ENCODE assay signal across 8 mouse cellular contexts in genomic region chr14:32201354-32201753, GRCm38 (mm10). TPM values are rescaled to one million over a fixed set of nuclear protein-coding genes. Genes with fewer than 3 reads are reported as not detected.
A peak's percentile ranks its signal among the peaks of the same experiment; 100 is the strongest.
DNase-seq lines count a peak whose midpoint lies in the region; ATAC-seq and TF ChIP-seq lines count a peak whose summit lies in the region.

No protein-coding gene starts in this region.

- H3K4me3 ChIP-seq in left cerebral cortex, adult 2 months = peak overlapping the region; percentile 93
- peak overlapping the region; percentile 96 for H3K4me3 ChIP-seq in liver, adult 2 months (ENCODE audit: insufficient read depth, low read depth, low read length)

- in situ Hi-C loops in Patski (cut with MboI; ENCODE audit: low pct_unique_long_range_greater_than_20kb) = no loop called here

- peaks cover 43% of the 10 kb centered on the region for H3K79me2 ChIP-seq in liver, adult 2 months (ENCODE audit: control insufficient read depth, insufficient read depth, low read length)

- no peaks in the 10 kb centered on the region for H3K27me3 ChIP-seq in Patski
- no peaks in the 10 kb centered on the region for H3K27me3 ChIP-seq in liver, adult 2 months (ENCODE audit: control insufficient read depth, insufficient read depth, low read length)

- peak overlapping the region; percentile 70 for H3K27ac ChIP-seq in left cerebral cortex, adult 2 months
- H3K27ac ChIP-seq in liver, adult 2 months (replicated peaks; ENCODE audit: insufficient read depth, low read depth, low read length) = peak overlapping the region; percentile 94

- intact Hi-C loops in left cerebral cortex, adult 2 months (cut with DNase I) = no loop called here
- intact Hi-C loops in left cerebral cortex, postnatal 4 days (cut with DNase I) = no loop called here
- intact Hi-C loops in gastrocnemius, postnatal 14 days (cut with DNase I; ENCODE audit: low total_unique reads) = no loop called here

- TF ChIP-seq CTCF in left cerebral cortex, adult 2 months (IDR thresholded peaks at IDR 0.05) = no peak
- no peak for TF ChIP-seq CTCF in Patski (IDR thresholded peaks at IDR 0.05)
- TF ChIP-seq CTCF in liver, adult 2 months (IDR thresholded peaks at IDR 0.05; ENCODE audit: low read depth, low read length) = no peak

- H3K36me3 ChIP-seq in liver, adult 2 months (ENCODE audit: control insufficient read depth, insufficient read depth, low read length) = peaks cover 22% of the 10 kb centered on the region

- no peak for DNase-seq in left cerebral cortex, adult 2 months (ENCODE audit: extremely low spot score in 1 of 2, low spot score in 2 of 2)
- DNase-seq in left cerebral cortex, postnatal 4 days = no peak
- DNase-seq in Patski (ENCODE audit: low read depth, low spot score) = peak; percentile 6
- peak; percentile 53 for DNase-seq in liver, adult 2 months (ENCODE audit: extremely low read depth, low read depth, low spot score)
- peak; percentile 38 for DNase-seq in retina, embryonic 14.5 days (ENCODE audit: low spot score)
- DNase-seq in gastrocnemius, postnatal 14 days = no peak
- DNase-seq in adrenal gland, adult 8-10 months = no peak

- peak; percentile 29 for ATAC-seq in Patski
- ATAC-seq in erythroid progenitor cell, adult 5-6 weeks (replicated peaks; ENCODE audit: low FRiP score, poor library complexity, severe bottlenecking) = peak; percentile 41

- under 1% methylated on average over 26 of the region's 26 CpGs for WGBS in liver, adult 2 months

- CTCF ChIA-PET in Patski (lab: Charles Lee) = no interaction called here

- H3K4me1 ChIP-seq in liver, adult 2 months (ENCODE audit: control insufficient read depth, insufficient read depth, low read length) = peaks cover 18% of the 10 kb centered on the region

- H3K9ac ChIP-seq in liver, adult 2 months (ENCODE audit: low read depth, low read length) = peak overlapping the region; percentile 88

- 0 out of 2 replicates have a peak, but pooled peaks have one; percentile 2 for TF ChIP-seq POLR2A in liver, adult 2 months (IDR thresholded peaks at IDR 0.05; ENCODE audit: extremely low read depth, insufficient read depth, low read length)

- POLR2A ChIA-PET in Patski (lab: Charles Lee) = no interaction called here

RNA-seq across cellular contexts. Expression of gene Timm23, which starts 0.3 kb away (rescaled TPM):
- total RNA-seq in left cerebral cortex, adult 2 months (2021) = 10 to 100 TPM; 56.1 to 75.8 TPM
- 10 to 100 TPM; 58.9 to 81.0 TPM for total RNA-seq in left cerebral cortex, postnatal 4 days (2021)
- 151 TPM for polyA plus RNA-seq in Patski (2021)
- total RNA-seq in erythroid progenitor cell, adult 5-6 weeks (2015; ENCODE audit: low replicate concordance) = 50.3 and 60.2 TPM in 2 replicates
- total RNA-seq in erythroid progenitor cell, adult 5-6 weeks (2017; ENCODE audit: low replicate concordance) = 35.0 and 38.0 TPM in 2 replicates
- total RNA-seq in liver, adult 2 months (2014; rRNA removed) = 191 and 195 TPM in 2 replicates
- polyA plus RNA-seq in liver, adult 2 months (2012; rRNA removed) = 122 and 156 TPM in 2 replicates
- 100 to 1,000 TPM; 145 to 160 TPM for total RNA-seq in gastrocnemius, postnatal 14 days (2021)
- total RNA-seq in adrenal gland, adult 8-10 months (2022) = 100 to 1,000 TPM in 2 of 4 experiments, 10 to 100 TPM in 2; 67.8 to 135 (median 88.5) TPM

RNA-seq across cellular contexts. Expression of gene Parg, which starts 0.4 kb away (rescaled TPM):
- total RNA-seq in left cerebral cortex, adult 2 months (2021) = 10 to 100 TPM; 42.5 to 42.8 TPM
- total RNA-seq in left cerebral cortex, postnatal 4 days (2021) = 10 to 100 TPM; 42.8 to 44.2 TPM
- 27.8 TPM for polyA plus RNA-seq in Patski (2021)
- total RNA-seq in erythroid progenitor cell, adult 5-6 weeks (2015; ENCODE audit: low replicate concordance) = 26.3 and 28.1 TPM in 2 replicates
- 61.9 and 69.3 TPM in 2 replicates for total RNA-seq in erythroid progenitor cell, adult 5-6 weeks (2017; ENCODE audit: low replicate concordance)
- total RNA-seq in liver, adult 2 months (2014; rRNA removed) = 21.0 and 25.1 TPM in 2 replicates
- polyA plus RNA-seq in liver, adult 2 months (2012; rRNA removed) = 2.8 TPM in 2 replicates
- 10 to 100 TPM; 15.1 to 19.0 TPM for total RNA-seq in gastrocnemius, postnatal 14 days (2021)
- 10 to 100 TPM; 45.9 to 83.0 (median 54.5) TPM for total RNA-seq in adrenal gland, adult 8-10 months (2022)

RNA-seq across cellular contexts. Expression of gene Ncoa4, which starts 41.7 kb away (rescaled TPM):
- 10 to 100 TPM; 83.6 to 98.8 TPM for total RNA-seq in left cerebral cortex, adult 2 months (2021)
- total RNA-seq in left cerebral cortex, postnatal 4 days (2021) = 10 to 100 TPM; 99.3 to 99.7 TPM
- 65.0 TPM for polyA plus RNA-seq in Patski (2021)
- 292 and 362 TPM in 2 replicates for total RNA-seq in erythroid progenitor cell, adult 5-6 weeks (2015; ENCODE audit: low replicate concordance)
- total RNA-seq in erythroid progenitor cell, adult 5-6 weeks (2017; ENCODE audit: low replicate concordance) = 249 and 315 TPM in 2 replicates
- total RNA-seq in liver, adult 2 months (2014; rRNA removed) = 134 and 142 TPM in 2 replicates
- polyA plus RNA-seq in liver, adult 2 months (2012; rRNA removed) = 39.6 and 43.1 TPM in 2 replicates
- 10 to 100 TPM; 46.7 to 51.1 TPM for total RNA-seq in gastrocnemius, postnatal 14 days (2021)
- total RNA-seq in adrenal gland, adult 8-10 months (2022) = 100 to 1,000 TPM; 139 to 231 (median 191) TPM

RNA-seq across cellular contexts. Expression of gene Msmb, which starts 59.5 kb away (rescaled TPM):
- total RNA-seq in left cerebral cortex, adult 2 months (2021) = not detected
- total RNA-seq in left cerebral cortex, postnatal 4 days (2021) = not detected
- polyA plus RNA-seq in Patski (2021) = not detected
- not detected in 2 replicates for total RNA-seq in erythroid progenitor cell, adult 5-6 weeks (2015; ENCODE audit: low replicate concordance)
- total RNA-seq in erythroid progenitor cell, adult 5-6 weeks (2017; ENCODE audit: low replicate concordance) = not detected in 2 replicates
- not detected in 2 replicates for total RNA-seq in liver, adult 2 months (2014; rRNA removed)
- polyA plus RNA-seq in liver, adult 2 months (2012; rRNA removed) = not detected in 2 replicates
- total RNA-seq in gastrocnemius, postnatal 14 days (2021) = not detected
- total RNA-seq in adrenal gland, adult 8-10 months (2022) = not detected

Comparison
In these comparisons a context has a peak if more than half of its experiments do, and no peak if none do; other contexts are left out.
1. DNase-seq: peak in Patski (single experiment), liver, adult 2 months (single experiment) and retina, embryonic 14.5 days (single experiment); none in left cerebral cortex, adult 2 months (0 of 2), left cerebral cortex, postnatal 4 days (single experiment), gastrocnemius, postnatal 14 days (single experiment) and adrenal gland, adult 8-10 months (single experiment).